Mouse (Mus musculus) hindbrain, embryonic 15.5 days (tissue): ENCODE results near the gene Fbxo34. TPM values are rescaled to one million over a fixed set of nuclear protein-coding genes. Genes with fewer than 3 reads are reported as not detected.

ENCODE experiments used
- ATAC-seq: fragments of 200-750 bp; cut with Nextera tagmentation; 2 replicates; pipeline ENCODE4 v1.8.0; 2017; ENCODE audit warnings: low read depth, moderate number of reproducible peaks, moderate TSS enrichment; ENCODE audit not compliant: low FRiP score
- H3K27ac ChIP-seq: fragments of 300-500 bp; sonication (generic); replicated peaks from 2 replicates; pipeline ENCODE4 v1.5.1; 2015; ENCODE audit warnings: mild to moderate bottlenecking, inconsistent platforms
- H3K27me3 ChIP-seq: fragments of 300-500 bp; sonication (generic); 2 replicates; pipeline ENCODE4 v1.6.1; 2015; ENCODE audit warnings: control low read depth, inconsistent platforms
- H3K36me3 ChIP-seq: fragments of 300-500 bp; sonication (generic); 2 replicates; pipeline ENCODE4 v1.6.1; 2015; ENCODE audit warnings: control low read depth, inconsistent platforms
- H3K4me1 ChIP-seq: fragments of 300-500 bp; sonication (generic); replicated peaks from 2 replicates; pipeline ENCODE4 v1.6.1; 2015; ENCODE audit warnings: control low read depth, inconsistent platforms
- H3K4me2 ChIP-seq: fragments of 300-500 bp; sonication (generic); 2 replicates; pipeline ENCODE4 v1.6.1; 2015; ENCODE audit warnings: moderate library complexity, mild to moderate bottlenecking, inconsistent platforms
- H3K4me3 ChIP-seq: fragments of 300-500 bp; sonication (generic); 2 replicates; pipeline ENCODE4 v1.5.1; 2015; ENCODE audit warnings: mild to moderate bottlenecking, inconsistent platforms
- H3K9ac ChIP-seq: fragments of 300-500 bp; sonication (generic); 2 replicates; pipeline ENCODE4 v1.6.1; 2015; ENCODE audit warnings: inconsistent platforms
- H3K9me3 ChIP-seq: fragments of 300-500 bp; sonication (generic); 2 replicates; pipeline ENCODE4 v1.6.1; 2016; ENCODE audit warnings: control low read depth, inconsistent platforms
- WGBS: fragments of 180-500 bp; shearing (Covaris S2); methylation state at CpG from one replicate; pipeline ENCODE4 v1.1.7; 2015; 5-methylcytosine and 5-hydroxymethylcytosine counted together
- polyA plus RNA-seq: library from polyadenylated mRNA; unstranded; fragments of >200 nt; fragmentation: Nextera tagmentation; extraction: Ambion mirVana; gene quantifications from 2 replicates; pipeline ENCODE4 v1.2.1, GENCODE M21; 2015

Fbxo34 gene
- polyA plus RNA-seq, 1 experiment from 2014 or later, result 31.4 TPM

DNA sequence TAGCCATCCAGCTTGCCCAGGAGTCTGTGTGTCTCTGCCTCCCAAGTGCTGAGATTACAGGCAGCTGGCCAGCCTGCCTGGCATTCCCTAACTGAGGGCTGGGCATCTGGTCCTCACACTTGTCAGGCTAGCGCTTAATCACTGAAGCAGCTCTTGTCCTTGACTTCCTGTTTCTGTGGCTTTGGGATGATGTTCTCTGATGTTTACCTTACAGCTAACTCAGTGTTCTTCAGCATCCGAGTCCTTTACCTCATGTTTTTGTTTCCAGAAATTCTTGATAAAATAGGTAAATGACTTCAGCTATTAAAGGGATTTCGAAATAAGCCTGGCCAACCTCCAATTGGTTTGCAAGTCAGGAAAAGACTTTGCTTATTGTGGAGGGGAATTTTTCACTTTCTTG, 53.8 kb downstream of the Fbxo34 start:
- Histone ChIP-seq H3K4me1 (no peaks in the 10 kb centered on the region), H3K9me3 (no peaks in the 10 kb centered on the region), H3K27ac (no peak overlapping the region), H3K4me2 (no peak overlapping the region), H3K27me3 (no peaks in the 10 kb centered on the region), H3K4me3 (no peak overlapping the region), H3K36me3 (no peaks in the 10 kb centered on the region), H3K9ac (no peak overlapping the region)
- WGBS, result 89% methylated on average over 3 of the region's 3 CpGs
- ATAC-seq, result no peak

DNA sequence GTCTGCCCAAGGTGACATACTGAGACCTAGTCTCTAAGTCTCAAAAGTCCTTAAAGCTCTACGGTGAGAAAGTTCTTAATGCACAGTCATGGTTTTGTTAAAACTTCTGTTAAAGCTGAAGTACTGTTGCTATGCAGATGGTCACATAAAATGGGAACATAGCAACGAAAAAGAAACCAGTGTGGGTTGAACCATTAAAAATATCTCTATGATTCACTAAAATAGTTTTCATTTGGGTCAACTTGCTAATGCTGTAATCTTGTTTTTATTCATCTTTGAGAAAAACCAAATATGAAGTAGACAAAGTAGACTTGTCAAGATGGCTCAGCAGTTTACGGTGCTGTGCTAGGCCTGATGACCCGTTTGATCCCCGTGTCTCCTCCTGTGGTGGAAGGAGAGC, 56.5 kb downstream of the Fbxo34 start:
- Histone ChIP-seq H3K4me1 (no peaks in the 10 kb centered on the region), H3K27me3 (no peaks in the 10 kb centered on the region), H3K9ac (no peak overlapping the region), H3K4me3 (no peak overlapping the region), H3K27ac (no peak overlapping the region), H3K9me3 (no peaks in the 10 kb centered on the region), H3K36me3 (no peaks in the 10 kb centered on the region), H3K4me2 (no peak overlapping the region)
- no peak for ATAC-seq
- 98% methylated on average over 5 of the region's 5 CpGs for WGBS

DNA sequence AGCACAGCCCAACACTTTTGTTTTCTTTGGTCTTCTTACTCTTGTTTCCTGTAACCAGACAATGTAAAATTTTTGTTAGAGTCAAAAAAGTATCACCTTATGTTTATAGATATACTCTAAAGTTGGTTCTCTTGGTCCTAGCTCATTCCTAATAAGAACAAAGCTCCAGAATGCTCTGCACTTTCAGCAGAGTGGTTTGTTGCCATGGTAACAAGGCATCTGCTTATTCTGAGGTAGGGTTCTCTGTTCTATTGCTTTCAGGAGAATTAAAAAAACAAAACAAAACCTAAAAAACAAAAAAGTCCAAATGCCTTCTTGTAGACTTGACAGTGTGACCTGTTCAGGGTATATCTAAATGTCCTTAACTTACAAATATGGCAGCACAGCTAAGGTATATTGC, 57.8 kb downstream of the Fbxo34 start:
- H3K27ac ChIP-seq, result no peak overlapping the region
- ATAC-seq, result no peak
- H3K36me3 ChIP-seq, result no peaks in the 10 kb centered on the region
- no peaks in the 10 kb centered on the region for H3K4me1 ChIP-seq
- H3K27me3 ChIP-seq, result no peaks in the 10 kb centered on the region
- H3K4me2 ChIP-seq, result no peak overlapping the region
- H3K9me3 ChIP-seq, result no peaks in the 10 kb centered on the region
- H3K9ac ChIP-seq, result no peak overlapping the region
- H3K4me3 ChIP-seq, result no peak overlapping the region

GRCm38 (mm10) chr14:47510244-47510643, 60.0 kb downstream of the Fbxo34 start:
- no peaks in the 10 kb centered on the region for H3K4me1 ChIP-seq

GRCm38 (mm10) chr14:47513606-47514005, 63.4 kb downstream of the Fbxo34 start:
- Histone ChIP-seq H3K36me3 (no peaks in the 10 kb centered on the region), H3K4me3 (no peak overlapping the region), H3K4me2 (no peak overlapping the region), H3K27me3 (no peaks in the 10 kb centered on the region), H3K9ac (no peak overlapping the region), H3K27ac (no peak overlapping the region), H3K9me3 (no peaks in the 10 kb centered on the region), H3K4me1 (no peaks in the 10 kb centered on the region)
- no peak for ATAC-seq
- 98% methylated on average over 3 of the region's 3 CpGs for WGBS

More at GRCm38 (mm10) chr14:47510244-47510643, 60.0 kb downstream of the Fbxo34 start:
- no peak overlapping the region for H3K4me2 ChIP-seq
- H3K9me3 ChIP-seq, result no peaks in the 10 kb centered on the region
- ATAC-seq, result no peak
- no peaks in the 10 kb centered on the region for H3K27me3 ChIP-seq
- no peak overlapping the region for H3K27ac ChIP-seq
- WGBS, result 88% methylated on average over 4 of the region's 4 CpGs
- no peaks in the 10 kb centered on the region for H3K36me3 ChIP-seq
- no peak overlapping the region for H3K4me3 ChIP-seq
- H3K9ac ChIP-seq, result no peak overlapping the region

DNA sequence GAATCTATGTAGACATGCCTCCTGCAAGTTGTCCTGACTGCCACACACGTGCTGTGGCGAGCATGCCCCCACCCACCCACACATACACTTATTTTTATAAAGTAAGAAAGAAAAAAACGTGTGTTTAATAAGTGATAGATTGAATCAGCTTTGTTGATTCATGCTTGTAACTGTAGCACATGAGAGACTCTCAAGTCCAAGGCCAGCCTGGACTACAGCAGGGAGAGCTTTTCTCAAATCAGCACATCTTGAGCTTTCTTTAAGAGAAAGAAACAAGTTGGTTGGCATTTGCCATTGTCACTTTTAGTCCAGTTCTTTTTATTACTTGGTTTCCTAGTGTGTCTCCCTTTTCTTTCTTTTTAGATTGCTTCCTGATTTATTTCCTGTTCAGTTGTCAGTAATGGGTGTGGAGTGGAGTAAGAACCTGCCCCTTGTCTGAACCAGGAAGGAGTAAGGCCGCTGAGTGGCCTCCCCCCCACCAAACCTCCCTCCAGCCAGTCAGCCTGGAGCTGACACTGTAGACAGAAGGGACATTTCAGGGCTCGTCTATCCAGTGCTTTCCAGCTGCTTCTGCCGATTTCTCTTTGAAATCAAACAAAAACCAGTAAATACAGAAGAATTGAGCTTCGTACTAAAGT, 64.7 kb downstream of the Fbxo34 start:
- WGBS, result 58% methylated on average over 7 of the region's 7 CpGs
- Histone ChIP-seq H3K9me3 (no peaks in the 10 kb centered on the region), H3K4me3 (no peak overlapping the region), H3K4me2 (no peak overlapping the region), H3K27me3 (no peaks in the 10 kb centered on the region), H3K4me1 (no peaks in the 10 kb centered on the region), H3K9ac (no peak overlapping the region), H3K36me3 (no peaks in the 10 kb centered on the region), H3K27ac (no peak overlapping the region)
- ATAC-seq, result no peak; the same call in 1 of the 2 replicates

- no peaks in the 10 kb centered on the region for H3K9me3 ChIP-seq
- no peaks in the 10 kb centered on the region for H3K4me1 ChIP-seq
- H3K27me3 ChIP-seq, result no peaks in the 10 kb centered on the region
- no peak for ATAC-seq
- H3K4me3 ChIP-seq, result no peak overlapping the region
- no peak overlapping the region for H3K4me2 ChIP-seq
- H3K27ac ChIP-seq, result no peak overlapping the region
- WGBS, result 91% methylated on average over 8 of the region's 8 CpGs
- H3K9ac ChIP-seq, result no peak overlapping the region
- no peaks in the 10 kb centered on the region for H3K36me3 ChIP-seq
Observed at GRCm38 (mm10) chr14:47515636-47516035, 65.4 kb downstream of the Fbxo34 start.

DNA sequence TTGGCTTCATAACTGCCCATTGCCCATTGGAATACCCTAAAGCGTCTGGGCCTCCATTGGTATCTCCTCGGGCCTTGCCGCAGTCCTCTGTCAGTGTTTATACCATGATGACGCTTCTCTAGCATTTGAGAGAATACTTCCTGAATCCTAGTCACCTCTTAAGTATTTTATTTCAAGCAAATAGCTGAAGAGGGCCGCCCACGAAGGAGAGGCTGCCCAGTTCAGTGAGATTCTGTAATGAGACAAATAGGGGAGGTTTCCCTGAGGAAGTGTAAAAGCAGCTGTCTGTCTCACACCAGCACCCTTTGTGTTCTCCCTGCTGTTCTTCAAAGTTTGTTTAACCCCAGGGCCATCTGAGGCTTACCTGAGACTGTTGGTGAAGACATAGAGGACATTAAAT, 66.5 kb downstream of the Fbxo34 start:
- Histone ChIP-seq H3K4me3 (no peak overlapping the region), H3K9ac (no peak overlapping the region), H3K4me1 (no peaks in the 10 kb centered on the region), H3K9me3 (no peaks in the 10 kb centered on the region), H3K27ac (no peak overlapping the region), H3K36me3 (no peaks in the 10 kb centered on the region), H3K4me2 (no peak overlapping the region), H3K27me3 (no peaks in the 10 kb centered on the region)
- 88% methylated on average over 6 of the region's 6 CpGs for WGBS
- ATAC-seq, result no peak

DNA sequence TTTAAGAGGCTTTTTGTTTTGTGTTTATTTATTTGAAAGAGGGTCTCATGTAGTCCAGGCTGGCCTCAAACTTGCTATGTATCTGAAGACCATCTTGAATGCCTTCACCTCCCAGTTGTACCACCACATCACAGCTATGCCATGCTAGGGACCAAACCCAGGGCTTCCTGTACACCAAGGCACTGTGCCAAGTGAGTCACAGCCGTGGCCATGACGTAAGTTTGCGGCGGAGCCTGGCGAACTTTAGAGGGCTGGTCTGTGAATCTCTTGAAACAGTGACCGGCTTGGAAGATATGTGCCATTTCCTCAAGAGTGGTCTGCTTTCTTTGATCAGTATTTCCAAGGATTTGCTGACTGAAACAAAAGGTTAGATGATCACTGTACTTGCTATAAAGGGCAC, 68.4 kb downstream of the Fbxo34 start:
- 95% methylated on average over 6 of the region's 6 CpGs for WGBS

DNA sequence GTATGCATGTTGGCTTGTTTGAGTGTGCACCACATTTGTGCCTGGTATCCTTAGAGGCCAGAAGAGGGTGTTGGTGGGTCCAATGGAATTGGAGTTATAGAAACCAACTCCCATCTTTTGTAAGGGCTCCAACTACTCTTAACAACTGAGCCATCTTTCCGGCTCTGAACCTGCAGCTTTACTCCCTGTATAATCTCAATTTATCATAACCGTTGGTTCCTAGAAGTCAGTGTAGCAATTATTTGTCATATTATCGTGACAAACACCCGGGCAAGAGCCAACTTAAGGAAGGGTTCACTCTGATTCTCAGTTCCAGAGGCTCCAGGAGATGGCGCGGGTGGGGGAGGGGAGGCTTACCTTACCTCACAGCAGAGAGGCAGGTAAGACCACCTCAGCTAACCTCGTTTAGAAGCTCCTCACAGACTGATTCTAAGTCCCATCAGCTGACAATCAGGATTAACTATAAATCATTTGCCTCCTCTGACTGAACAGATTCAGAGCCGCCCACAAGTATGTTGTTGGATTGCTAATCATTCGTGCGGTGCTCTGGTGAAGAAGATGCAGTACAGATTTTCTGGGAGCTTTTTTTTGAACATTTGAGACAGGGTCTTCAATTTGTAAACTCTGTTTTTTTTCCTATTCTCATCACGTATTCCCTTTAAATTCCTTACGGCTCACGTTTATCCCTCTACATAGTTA, 70.7 kb downstream of the Fbxo34 start:
- no peak overlapping the region for H3K9ac ChIP-seq
- no peaks in the 10 kb centered on the region for H3K4me1 ChIP-seq
- H3K4me2 ChIP-seq, result no peak overlapping the region
- 88% methylated on average over 13 of the region's 13 CpGs for WGBS
- H3K27me3 ChIP-seq, result no peaks in the 10 kb centered on the region
- no peak overlapping the region for H3K4me3 ChIP-seq
- H3K9me3 ChIP-seq, result no peaks in the 10 kb centered on the region
- H3K36me3 ChIP-seq, result no peaks in the 10 kb centered on the region
- H3K27ac ChIP-seq, result no peak overlapping the region
- no peak for ATAC-seq

More for the DNA sequence above, 68.4 kb downstream of the Fbxo34 start:
- Histone ChIP-seq H3K4me1 (no peaks in the 10 kb centered on the region), H3K4me2 (no peak overlapping the region), H3K36me3 (no peaks in the 10 kb centered on the region), H3K4me3 (no peak overlapping the region), H3K27me3 (no peaks in the 10 kb centered on the region), H3K27ac (no peak overlapping the region), H3K9me3 (no peaks in the 10 kb centered on the region), H3K9ac (no peak overlapping the region)
- no peak for ATAC-seq

- Histone ChIP-seq H3K36me3 (no peaks in the 10 kb centered on the region), H3K9ac (no peak overlapping the region), H3K4me3 (no peak overlapping the region), H3K27me3 (no peaks in the 10 kb centered on the region), H3K27ac (no peak overlapping the region), H3K9me3 (no peaks in the 10 kb centered on the region), H3K4me1 (no peaks in the 10 kb centered on the region), H3K4me2 (no peak overlapping the region)
- WGBS, result 97% methylated on average over 1 of the region's 1 CpGs
- ATAC-seq, result no peak
Observed at GRCm38 (mm10) chr14:47521609-47522008, 71.4 kb downstream of the Fbxo34 start.

DNA sequence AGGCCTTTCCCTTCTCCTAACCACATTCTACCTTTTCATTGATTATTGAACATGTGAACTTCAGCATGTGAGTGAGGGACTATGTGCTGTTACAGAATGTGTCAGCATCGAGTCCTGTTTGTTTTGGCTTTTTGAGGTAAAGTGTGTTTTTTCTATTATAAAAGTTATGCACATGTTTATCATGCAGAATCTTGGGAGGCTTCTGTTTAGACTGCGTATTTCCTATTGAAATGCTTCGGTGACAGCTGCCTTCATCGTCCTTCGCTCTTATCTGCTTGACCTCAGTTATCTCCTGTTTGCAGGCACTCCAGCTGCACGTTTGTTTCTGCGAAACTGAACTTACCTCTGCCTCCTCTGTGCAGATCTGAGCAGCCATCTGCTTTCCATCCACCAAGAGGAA, 72.1 kb downstream of the Fbxo34 start:
- Histone ChIP-seq H3K4me2 (no peak overlapping the region), H3K9ac (no peak overlapping the region), H3K27me3 (no peaks in the 10 kb centered on the region), H3K27ac (no peak overlapping the region), H3K36me3 (no peaks in the 10 kb centered on the region; the same call in 1 of the 2 replicates), H3K4me3 (no peak overlapping the region), H3K9me3 (no peaks in the 10 kb centered on the region), H3K4me1 (no peaks in the 10 kb centered on the region)
- 95% methylated on average over 7 of the region's 7 CpGs for WGBS
- no peak for ATAC-seq

DNA sequence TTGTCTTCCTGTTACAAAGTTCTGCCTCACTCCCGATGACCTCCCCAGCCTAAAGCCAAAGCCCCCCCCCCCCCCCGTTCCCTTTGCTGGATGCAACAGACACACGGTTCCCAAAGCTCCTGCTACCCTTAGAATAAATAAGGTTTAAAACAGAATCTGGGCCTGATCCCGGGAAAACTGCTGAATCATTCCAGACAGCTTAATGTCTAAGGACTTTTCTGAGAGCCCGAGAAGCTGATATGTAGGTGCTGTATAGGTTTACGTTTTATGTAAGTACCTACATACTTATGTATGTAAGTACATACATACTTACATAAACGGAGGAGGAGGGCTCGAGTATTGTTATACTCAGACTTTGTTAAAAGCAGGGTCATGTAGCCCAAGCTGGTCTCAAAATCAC, 75.2 kb downstream of the Fbxo34 start:
- Histone ChIP-seq H3K4me1 (no peaks in the 10 kb centered on the region), H3K9me3 (no peaks in the 10 kb centered on the region), H3K27me3 (no peaks in the 10 kb centered on the region), H3K36me3 (peaks cover 4% of the 10 kb centered on the region), H3K27ac (no peak overlapping the region), H3K4me2 (no peak overlapping the region), H3K9ac (no peak overlapping the region), H3K4me3 (no peak overlapping the region)
- ATAC-seq, result no peak
- WGBS, result 87% methylated on average over 8 of the region's 8 CpGs
